Mouse (Mus musculus): ENCODE data around the gene Ppat.

DNA sequence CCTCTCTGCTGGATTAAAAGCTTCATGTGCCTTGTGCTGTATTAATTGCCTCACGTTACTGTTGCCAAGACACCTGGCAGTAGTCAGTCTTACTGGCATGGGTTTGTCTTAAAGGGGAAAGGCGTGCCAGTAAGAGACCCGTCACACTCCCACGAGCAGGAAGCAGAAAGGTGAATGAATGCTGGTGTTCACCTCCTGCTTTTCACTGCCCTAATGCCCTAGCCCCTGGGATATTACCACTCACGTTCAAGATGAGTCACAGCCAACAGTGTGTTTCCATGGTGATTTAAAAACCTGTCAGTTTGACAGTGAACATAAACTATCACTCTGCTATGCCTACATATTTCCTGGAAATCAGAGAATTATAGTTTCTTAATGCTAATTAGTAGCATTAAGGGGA is 17.9 kb upstream of the Ppat start:
- TF ChIP-seq CTCF (IDR thresholded peaks at IDR 0.05; ENCODE audit: insufficient read depth, low read length) (no peak), POLR2A (IDR thresholded peaks at IDR 0.05; ENCODE audit: borderline replicate concordance, extremely low read depth, low read depth, low read length) (no peak)
